Mouse (Mus musculus) kidney, embryonic 14.5 days (tissue): ENCODE data around the gene Crebbp. TPM values are rescaled to one million over a fixed set of nuclear protein-coding genes. Genes with fewer than 3 reads are reported as not detected.
"Not testable (repeated sequence)": the region's sequence is repeated elsewhere in the genome, so short reads cannot be mapped to it uniquely, and the experiment has no call there.

Experiments
- ATAC-seq: fragments of 200-750 bp; cut with Nextera tagmentation; 2 replicates; pipeline ENCODE4 v1.8.0; 2017; ENCODE audit warnings: moderate number of reproducible peaks, mild to moderate bottlenecking, moderate TSS enrichment, moderate library complexity; ENCODE audit not compliant: low FRiP score, low TSS enrichment
- H3K27ac ChIP-seq: fragments of 300-500 bp; sonication (generic); 2 replicates; pipeline ENCODE4 v1.5.1; 2014; ENCODE audit warnings: low read depth, mild to moderate bottlenecking, low read length, moderate library complexity, mixed read lengths
- H3K27me3 ChIP-seq: fragments of 300-500 bp; sonication (generic); 2 replicates; pipeline ENCODE4 v1.6.1; 2014; ENCODE audit warnings: mild to moderate bottlenecking, low read length; ENCODE audit not compliant: control insufficient read depth, insufficient read depth
- H3K36me3 ChIP-seq: fragments of 300-500 bp; sonication (generic); 2 replicates; pipeline ENCODE4 v1.6.1; 2014; ENCODE audit warnings: low read length, mixed read lengths; ENCODE audit not compliant: control insufficient read depth, insufficient read depth
- H3K4me1 ChIP-seq: fragments of 300-500 bp; sonication (generic); 2 replicates; pipeline ENCODE4 v1.6.1; 2014; ENCODE audit warnings: low read length, mixed read lengths; ENCODE audit not compliant: control insufficient read depth, insufficient read depth
- H3K4me2 ChIP-seq: fragments of 300-500 bp; sonication (generic); replicated peaks from 2 replicates; pipeline ENCODE4 v1.6.1; 2014; ENCODE audit warnings: low read depth, mild to moderate bottlenecking, low read length
- H3K4me3 ChIP-seq: fragments of 300-500 bp; sonication (generic); 2 replicates; pipeline ENCODE4 v1.5.1; 2014; ENCODE audit warnings: mild to moderate bottlenecking, low read length
- H3K9ac ChIP-seq: fragments of 300-500 bp; sonication (generic); 2 replicates; pipeline ENCODE4 v1.6.1; 2014; ENCODE audit warnings: low read depth, mild to moderate bottlenecking, low read length, moderate library complexity
- H3K9me3 ChIP-seq: fragments of 300-500 bp; sonication (generic); 2 replicates; pipeline ENCODE4 v1.6.1; 2016; ENCODE audit warnings: low read length; ENCODE audit not compliant: control insufficient read depth
- WGBS: fragments of 180-500 bp; shearing (Covaris S2); extraction: QIAGEN DNeasy Blood & Tissue Kit; methylation state at CpG from one replicate; pipeline ENCODE4 v1.1.7; 2014; 5-methylcytosine and 5-hydroxymethylcytosine counted together
- polyA plus RNA-seq: library from polyadenylated mRNA; unstranded; fragments of >200 nt; fragmentation: Nextera tagmentation; extraction: Ambion mirVana; gene quantifications from 2 replicates; pipeline ENCODE4 v1.2.1, GENCODE M21; 2014

Crebbp gene
- polyA plus RNA-seq, 1 experiment from 2014 or later = 55.0 TPM

- ATAC-seq = no peak
- Histone ChIP-seq H3K27me3 (no peaks in the 10 kb centered on the region), H3K36me3 (peaks cover 86% of the 10 kb centered on the region), H3K4me3 (no peak overlapping the region), H3K9ac (no peak overlapping the region), H3K9me3 (no peaks in the 10 kb centered on the region), H3K27ac (no peak overlapping the region), H3K4me1 (no peaks in the 10 kb centered on the region), H3K4me2 (no peak overlapping the region)
- WGBS = 91% methylated on average over 4 of the region's 4 CpGs
Measured at GRCm38 (mm10) chr16:4117072-4117471, 96.7 kb downstream of the Crebbp start.

GRCm38 (mm10) chr16:4100374-4100773 is 113.4 kb downstream of the Crebbp start:
- Histone ChIP-seq H3K4me1 (no peaks in the 10 kb centered on the region), H3K36me3 (peaks cover 79% of the 10 kb centered on the region), H3K4me3 (no peak overlapping the region), H3K9me3 (no peaks in the 10 kb centered on the region), H3K9ac (no peak overlapping the region), H3K4me2 (no peak overlapping the region), H3K27me3 (no peaks in the 10 kb centered on the region), H3K27ac (no peak overlapping the region)
- ATAC-seq = no peak
- 96% methylated on average over 2 of the region's 2 CpGs for WGBS

- peaks cover 86% of the 10 kb centered on the region for H3K36me3 ChIP-seq
- H3K4me2 ChIP-seq = no peak overlapping the region
- no peaks in the 10 kb centered on the region for H3K27me3 ChIP-seq
- H3K4me3 ChIP-seq = no peak overlapping the region
- no peak overlapping the region for H3K9ac ChIP-seq
- ATAC-seq = no peak
- WGBS = 100% methylated on average over 1 of the region's 1 CpGs
- H3K27ac ChIP-seq = no peak overlapping the region
- no peaks in the 10 kb centered on the region for H3K9me3 ChIP-seq
- no peaks in the 10 kb centered on the region for H3K4me1 ChIP-seq
Measured at GRCm38 (mm10) chr16:4097521-4097920, 116.3 kb downstream of the Crebbp start.

GRCm38 (mm10) chr16:4096898-4097297 is 116.9 kb downstream of the Crebbp start:
- Histone ChIP-seq H3K4me3 (no peak overlapping the region), H3K36me3 (peaks cover 91% of the 10 kb centered on the region), H3K9ac (no peak overlapping the region), H3K27me3 (no peaks in the 10 kb centered on the region), H3K4me2 (no peak overlapping the region), H3K4me1 (no peaks in the 10 kb centered on the region), H3K27ac (no peak overlapping the region), H3K9me3 (no peaks in the 10 kb centered on the region)
- no peak for ATAC-seq

- Histone ChIP-seq H3K27ac (no peak overlapping the region), H3K4me2 (no peak overlapping the region), H3K4me1 (no peaks in the 10 kb centered on the region), H3K4me3 (no peak overlapping the region), H3K9me3 (no peaks in the 10 kb centered on the region), H3K36me3 (peaks cover 91% of the 10 kb centered on the region), H3K9ac (no peak overlapping the region), H3K27me3 (no peaks in the 10 kb centered on the region)
- ATAC-seq = no peak
- WGBS = 94% methylated on average over 3 of the region's 3 CpGs
Measured at GRCm38 (mm10) chr16:4096141-4096540, 117.7 kb downstream of the Crebbp start.

GRCm38 (mm10) chr16:4087214-4087913 is 126.4 kb downstream of the Crebbp start:
- H3K27me3 ChIP-seq = no peaks in the 10 kb centered on the region
- no peak overlapping the region for H3K9ac ChIP-seq
- 93% methylated on average over 8 of the region's 8 CpGs for WGBS
- peaks cover 90% of the 10 kb centered on the region for H3K36me3 ChIP-seq
- no peak for ATAC-seq
- H3K27ac ChIP-seq = no peak overlapping the region
- H3K4me1 ChIP-seq = no peaks in the 10 kb centered on the region
- H3K9me3 ChIP-seq = no peaks in the 10 kb centered on the region
- H3K4me2 ChIP-seq = no peak overlapping the region
- no peak overlapping the region for H3K4me3 ChIP-seq

- Histone ChIP-seq H3K4me2 (no peak overlapping the region), H3K36me3 (peaks cover 81% of the 10 kb centered on the region), H3K27me3 (no peaks in the 10 kb centered on the region), H3K9ac (no peak overlapping the region), H3K27ac (no peak overlapping the region), H3K9me3 (no peaks in the 10 kb centered on the region), H3K4me3 (no peak overlapping the region), H3K4me1 (no peaks in the 10 kb centered on the region)
- WGBS = 93% methylated on average over 9 of the region's 9 CpGs
- no peak for ATAC-seq
Measured at GRCm38 (mm10) chr16:4085851-4086387, 127.9 kb downstream of the Crebbp start.

- no peak for ATAC-seq
- no peak overlapping the region for H3K9ac ChIP-seq
- no peak overlapping the region for H3K4me3 ChIP-seq
- no peak overlapping the region for H3K4me2 ChIP-seq
- H3K9me3 ChIP-seq = no peaks in the 10 kb centered on the region
- 94% methylated on average over 7 of the region's 7 CpGs for WGBS
- H3K27ac ChIP-seq = no peak overlapping the region
- H3K27me3 ChIP-seq = no peaks in the 10 kb centered on the region
- H3K36me3 ChIP-seq = peaks cover 73% of the 10 kb centered on the region
- no peaks in the 10 kb centered on the region for H3K4me1 ChIP-seq
Measured at GRCm38 (mm10) chr16:4085051-4085450, 128.7 kb downstream of the Crebbp start.

GRCm38 (mm10) chr16:4080419-4080818 is 133.4 kb downstream of the Crebbp start:
- not testable (repeated sequence) for H3K27ac ChIP-seq, ATAC-seq, H3K9me3 ChIP-seq, H3K4me3 ChIP-seq, H3K4me2 ChIP-seq, H3K27me3 ChIP-seq, H3K9ac ChIP-seq
- Histone ChIP-seq H3K4me1 (peaks cover 11% of the 10 kb centered on the region; the same call in 1 of the 2 replicates), H3K36me3 (peaks cover 26% of the 10 kb centered on the region)
- 70% methylated on average over 3 of the region's 3 CpGs for WGBS
